Mouse (Mus musculus): ENCODE measurements around the gene Olfr1066. TPM values are rescaled to one million over a fixed set of nuclear protein-coding genes. Genes with fewer than 3 reads are reported as not detected.
"Not testable (repeated sequence)": the region's sequence is repeated elsewhere in the genome, so short reads cannot be mapped to it uniquely, and the experiment has no call there.

The Olfr1066 gene
- not detected in 2 replicates for polyA plus RNA-seq (2014; fragmentation: Nextera tagmentation; extraction: Ambion mirVana)

GRCm38 (mm10) chr2:86456169-86456568 is at the start of gene Olfr1066:
TSS of gene Olfr1066 (minus strand) at chr2:86456269.
- H3K4me3 ChIP-seq (ENCODE audit: low read depth, low read length): no peak within 1 kb of the TSS
- ATAC-seq (no peak), DNase-seq (ENCODE audit: low spot score) (no peak)
- no peaks in the 10 kb centered on the region for H3K27me3 ChIP-seq (replicated peaks; ENCODE audit: control insufficient read depth, insufficient read depth, low read length)
- no peak within 1 kb of the TSS for H3K9ac ChIP-seq (ENCODE audit: low read length)
- no peaks in the 10 kb centered on the region for H3K4me1 ChIP-seq (ENCODE audit: control insufficient read depth, insufficient read depth, low read length)
- no peak within 1 kb of the TSS for H3K4me2 ChIP-seq (ENCODE audit: low read length)
- no peaks in the 10 kb centered on the region for H3K9me3 ChIP-seq (replicated peaks; ENCODE audit: control insufficient read depth, low read length)
- H3K27ac ChIP-seq (ENCODE audit: low read depth, low read length): no peak within 1 kb of the TSS
- H3K36me3 ChIP-seq (ENCODE audit: control insufficient read depth, insufficient read depth, low read length): no peaks in the 10 kb centered on the region
- 97% methylated on average over 1 of the region's 1 CpGs for WGBS

- H3K36me3 ChIP-seq (ENCODE audit: control insufficient read depth, insufficient read depth, low read length): no peaks in the 10 kb centered on the region
- H3K27me3 ChIP-seq (replicated peaks; ENCODE audit: control insufficient read depth, insufficient read depth, low read length): no peaks in the 10 kb centered on the region
- no peak for DNase-seq (ENCODE audit: low spot score)
- no peak within 1 kb of the TSS for H3K4me3 ChIP-seq (ENCODE audit: low read depth, low read length)
- H3K9ac ChIP-seq (ENCODE audit: low read length): no peak within 1 kb of the TSS
- H3K4me1 ChIP-seq (ENCODE audit: control insufficient read depth, insufficient read depth, low read length): no peaks in the 10 kb centered on the region
- no peak within 1 kb of the TSS for H3K4me2 ChIP-seq (ENCODE audit: low read length)
- ATAC-seq: no peak
- no peak within 1 kb of the TSS for H3K27ac ChIP-seq (ENCODE audit: low read depth, low read length)
- no peaks in the 10 kb centered on the region for H3K9me3 ChIP-seq (replicated peaks; ENCODE audit: control insufficient read depth, low read length)
- 46% methylated on average over 1 of the region's 1 CpGs for WGBS
These were observed 31.2 kb upstream of the Olfr1066 start, which contains the start of gene Olfr228 for GRCm38 (mm10) chr2:86487286-86487685. TSS of gene Olfr228 (minus strand) at chr2:86487386.

GRCm38 (mm10) chr2:86464442-86465109 is 8.5 kb upstream of the Olfr1066 start:
- DNase-seq (ENCODE audit: low spot score) (peak; percentile 68), ATAC-seq (peak; percentile 87)
- Histone ChIP-seq H3K9ac (ENCODE audit: low read length) (no peak overlapping the region), H3K4me3 (ENCODE audit: low read depth, low read length) (no peak overlapping the region), H3K27ac (ENCODE audit: low read depth, low read length) (no peak overlapping the region), H3K36me3 (ENCODE audit: control insufficient read depth, insufficient read depth, low read length) (no peaks in the 10 kb centered on the region), H3K27me3 (replicated peaks; ENCODE audit: control insufficient read depth, insufficient read depth, low read length) (no peaks in the 10 kb centered on the region), H3K4me2 (ENCODE audit: low read length) (no peak overlapping the region), H3K4me1 (ENCODE audit: control insufficient read depth, insufficient read depth, low read length) (no peaks in the 10 kb centered on the region), H3K9me3 (replicated peaks; ENCODE audit: control insufficient read depth, low read length) (no peaks in the 10 kb centered on the region)
- 37% methylated on average over 10 of the region's 10 CpGs for whole genome bisulfite sequencing

DNA sequence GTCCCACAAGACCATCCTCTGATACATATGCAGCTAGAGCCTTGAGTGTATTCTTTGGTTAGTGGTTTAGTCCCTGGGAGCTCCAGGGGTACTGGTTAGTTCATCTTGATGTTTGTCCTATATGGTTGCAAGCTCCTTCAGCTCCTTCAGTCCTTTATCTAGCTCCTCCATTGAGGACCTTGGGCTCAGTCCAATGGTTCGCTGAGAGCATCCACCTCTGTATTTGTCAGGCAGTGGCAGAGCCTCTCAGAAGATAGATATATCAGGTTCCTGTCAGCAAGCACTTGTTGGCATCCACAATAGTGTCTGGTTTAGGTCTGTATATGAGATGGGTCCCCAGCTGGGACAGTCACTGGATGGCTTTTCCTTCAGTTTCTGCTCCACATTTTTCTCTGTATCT is 4.4 kb upstream of the Olfr1066 start:
- Histone ChIP-seq H3K9ac (ENCODE audit: low read length) (no peak overlapping the region), H3K4me3 (ENCODE audit: low read depth, low read length) (no peak overlapping the region), H3K4me1 (ENCODE audit: control insufficient read depth, insufficient read depth, low read length) (no peaks in the 10 kb centered on the region), H3K4me2 (ENCODE audit: low read length) (no peak overlapping the region), H3K27ac (ENCODE audit: low read depth, low read length) (no peak overlapping the region), H3K9me3 (replicated peaks; ENCODE audit: control insufficient read depth, low read length) (no peaks in the 10 kb centered on the region), H3K27me3 (replicated peaks; ENCODE audit: control insufficient read depth, insufficient read depth, low read length) (no peaks in the 10 kb centered on the region), H3K36me3 (ENCODE audit: control insufficient read depth, insufficient read depth, low read length) (no peaks in the 10 kb centered on the region)
- 79% methylated on average over 1 of the region's 1 CpGs for WGBS
- ATAC-seq: no peak
- DNase-seq (ENCODE audit: low spot score): no peak

- no CpG with 5 or more reads among the region's 1 CpGs for WGBS
- H3K27me3 ChIP-seq (replicated peaks; ENCODE audit: control insufficient read depth, insufficient read depth, low read length); ATAC-seq; H3K27ac ChIP-seq (ENCODE audit: low read depth, low read length); H3K4me1 ChIP-seq (ENCODE audit: control insufficient read depth, insufficient read depth, low read length); H3K9ac ChIP-seq (ENCODE audit: low read length); H3K4me3 ChIP-seq (ENCODE audit: low read depth, low read length); H3K36me3 ChIP-seq (ENCODE audit: control insufficient read depth, insufficient read depth, low read length); DNase-seq (ENCODE audit: low spot score); H3K9me3 ChIP-seq (replicated peaks; ENCODE audit: control insufficient read depth, low read length); H3K4me2 ChIP-seq (ENCODE audit: low read length): not testable (repeated sequence)
These were observed 5.6 kb downstream of the Olfr1066 start, which contains the start of gene Olfr1065 for GRCm38 (mm10) chr2:86450491-86450890. TSS of gene Olfr1065 (minus strand) at chr2:86450591.

- not testable (repeated sequence) for ATAC-seq; H3K27ac ChIP-seq (ENCODE audit: low read depth, low read length); H3K36me3 ChIP-seq (ENCODE audit: control insufficient read depth, insufficient read depth, low read length); H3K4me3 ChIP-seq (ENCODE audit: low read depth, low read length); DNase-seq (ENCODE audit: low spot score); H3K9ac ChIP-seq (ENCODE audit: low read length); H3K4me1 ChIP-seq (ENCODE audit: control insufficient read depth, insufficient read depth, low read length); H3K27me3 ChIP-seq (replicated peaks; ENCODE audit: control insufficient read depth, insufficient read depth, low read length); H3K9me3 ChIP-seq (replicated peaks; ENCODE audit: control insufficient read depth, low read length); H3K4me2 ChIP-seq (ENCODE audit: low read length)
- WGBS: 33% methylated on average over 1 of the region's 1 CpGs
These were observed 14.0 kb downstream of the Olfr1066 start for GRCm38 (mm10) chr2:86442101-86442500.

- not testable (repeated sequence) for H3K36me3 ChIP-seq (ENCODE audit: control insufficient read depth, insufficient read depth, low read length); DNase-seq (ENCODE audit: low spot score); H3K4me1 ChIP-seq (ENCODE audit: control insufficient read depth, insufficient read depth, low read length); H3K9me3 ChIP-seq (replicated peaks; ENCODE audit: control insufficient read depth, low read length); H3K9ac ChIP-seq (ENCODE audit: low read length); H3K4me2 ChIP-seq (ENCODE audit: low read length); H3K4me3 ChIP-seq (ENCODE audit: low read depth, low read length); H3K27ac ChIP-seq (ENCODE audit: low read depth, low read length); H3K27me3 ChIP-seq (replicated peaks; ENCODE audit: control insufficient read depth, insufficient read depth, low read length); ATAC-seq
- WGBS: 93% methylated on average over 8 of the region's 8 CpGs
These were observed 27.6 kb downstream of the Olfr1066 start for GRCm38 (mm10) chr2:86428511-86428910.

DNA sequence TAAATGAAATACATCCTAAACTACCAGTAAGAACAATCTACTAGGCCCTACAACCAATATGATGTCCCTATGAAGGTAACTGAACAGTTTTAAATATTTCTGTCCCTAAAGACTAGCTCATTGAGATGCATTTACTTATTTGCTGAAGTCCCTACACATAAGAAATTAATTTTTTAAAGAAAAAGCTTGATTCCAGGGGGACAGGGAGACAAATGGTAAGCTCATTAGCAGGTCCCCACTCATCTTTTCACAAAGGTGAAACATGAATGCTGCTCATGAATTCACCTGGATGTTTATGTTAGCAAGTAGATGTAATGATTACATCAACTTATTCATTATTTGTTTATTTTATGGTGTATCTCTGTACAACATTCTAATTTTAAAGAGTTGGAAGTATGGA is 29.4 kb downstream of the Olfr1066 start, which contains the start of gene Olfr1062:
Gene Olfr1062, minus strand, starts transcription at position 101 of the 400 bp plus-strand sequence.
- ATAC-seq; H3K4me1 ChIP-seq (ENCODE audit: control insufficient read depth, insufficient read depth, low read length); H3K4me2 ChIP-seq (ENCODE audit: low read length); H3K9me3 ChIP-seq (replicated peaks; ENCODE audit: control insufficient read depth, low read length); H3K27ac ChIP-seq (ENCODE audit: low read depth, low read length); H3K9ac ChIP-seq (ENCODE audit: low read length); DNase-seq (ENCODE audit: low spot score); H3K36me3 ChIP-seq (ENCODE audit: control insufficient read depth, insufficient read depth, low read length); H3K27me3 ChIP-seq (replicated peaks; ENCODE audit: control insufficient read depth, insufficient read depth, low read length); H3K4me3 ChIP-seq (ENCODE audit: low read depth, low read length): not testable (repeated sequence)

- 83% methylated on average over 1 of the region's 1 CpGs for WGBS
- Histone ChIP-seq H3K9me3 (replicated peaks; ENCODE audit: control insufficient read depth, low read length) (no peaks in the 10 kb centered on the region), H3K36me3 (ENCODE audit: control insufficient read depth, insufficient read depth, low read length) (no peaks in the 10 kb centered on the region), H3K4me2 (ENCODE audit: low read length) (no peak within 1 kb of the TSS), H3K27ac (ENCODE audit: low read depth, low read length) (no peak within 1 kb of the TSS), H3K9ac (ENCODE audit: low read length) (no peak within 1 kb of the TSS), H3K4me1 (ENCODE audit: control insufficient read depth, insufficient read depth, low read length) (no peaks in the 10 kb centered on the region), H3K27me3 (replicated peaks; ENCODE audit: control insufficient read depth, insufficient read depth, low read length) (no peaks in the 10 kb centered on the region), H3K4me3 (ENCODE audit: low read depth, low read length) (no peak within 1 kb of the TSS)
- DNase-seq (ENCODE audit: low spot score): no peak
- ATAC-seq: no peak
These were observed 42.1 kb downstream of the Olfr1066 start, which contains the start of gene Olfr1061 for GRCm38 (mm10) chr2:86413950-86414349. TSS of gene Olfr1061 (minus strand) at chr2:86414050.

Measured in forebrain, embryonic 14.5 days (tissue).